Mouse (Mus musculus) heart, adult 2 months (tissue): Measurements from ENCODE around the gene Stard13. TPM values are rescaled to one million over a fixed set of nuclear protein-coding genes. Genes with fewer than 3 reads are reported as not detected.

ENCODE experiments used
- DNase-seq, 2 experiments: peaks; one replicate each; pipeline ENCODE4 v3.0.0; 2021
- H3K27ac ChIP-seq: fragments of 200-600 bp; 2 replicates; pipeline ENCODE4 v1.8.1; 2022
- H3K27me3 ChIP-seq: fragments of 200-500 bp; 2 replicates; pipeline ENCODE4 v1.6.1; 2012; ENCODE audit warnings: mild to moderate bottlenecking, low read length, inconsistent platforms, mixed read lengths; ENCODE audit not compliant: control insufficient read depth, insufficient read depth
- H3K36me3 ChIP-seq: fragments of 200-500 bp; 2 replicates; pipeline ENCODE4 v1.6.1; 2012; ENCODE audit warnings: low read length, inconsistent platforms; ENCODE audit not compliant: control insufficient read depth, insufficient read depth
- H3K4me1 ChIP-seq: fragments of 200-500 bp; 2 replicates; pipeline ENCODE4 v1.6.1; 2011; ENCODE audit warnings: low read length; ENCODE audit not compliant: control insufficient read depth, insufficient read depth
- H3K4me3 ChIP-seq: fragments of 200-600 bp; 2 replicates; pipeline ENCODE4 v1.8.1; 2022
- H3K79me2 ChIP-seq: fragments of 200-500 bp; replicated peaks from 2 replicates; pipeline ENCODE4 v1.6.1; 2012; ENCODE audit warnings: mild to moderate bottlenecking, inconsistent platforms, low read length, moderate library complexity, mixed read lengths; ENCODE audit not compliant: control insufficient read depth, insufficient read depth
- H3K9ac ChIP-seq: fragments of 200-500 bp; 2 replicates; pipeline ENCODE4 v1.6.1; 2012; ENCODE audit warnings: low read depth, mild to moderate bottlenecking, control low read depth, inconsistent platforms, low read length, mixed read lengths
- CTCF ChIP-seq: fragments of 200-600 bp; IDR thresholded peaks from 2 replicates; pipeline ENCODE4 v1.8.1; 2022; ENCODE audit warnings: antibody characterized with exemption, mild to moderate bottlenecking, moderate library complexity
- EP300 ChIP-seq: fragments of 200-500 bp; IDR thresholded peaks from 2 replicates; pipeline ENCODE4 v1.6.1; 2011; ENCODE audit warnings: low read depth, low read length, control low read depth; ENCODE audit not compliant: insufficient read depth
- POLR2A ChIP-seq: fragments of 200-500 bp; IDR thresholded peaks from 2 replicates; pipeline ENCODE4 v1.6.1; 2011; ENCODE audit warnings: mild to moderate bottlenecking, low read depth, low read length, control low read depth; ENCODE audit not compliant: insufficient read depth
- WGBS: fragments of 180-500 bp; shearing (Covaris S2); methylation state at CpG from one replicate; pipeline ENCODE4 v1.1.7; 2018; 5-methylcytosine and 5-hydroxymethylcytosine counted together
- intact Hi-C: fragments of 180-260 bp; cut with DNase I; formaldehyde crosslinking; loops from one replicate; pipeline ENCODE4 v1.15.1; 2025
- polyA plus RNA-seq: library from polyadenylated mRNA; depleted of rRNA; stranded (reverse); fragments of >200 nt; gene quantifications from 2 replicates; pipeline ENCODE4 v1.2.3, GENCODE M21; 2012
- total RNA-seq, 2 experiments: library from RNA; stranded (reverse); gene quantifications; 2 replicates each; pipeline ENCODE4 v1.2.3; 2021

The Stard13 gene
- total and polyA plus RNA-seq, 3 experiments: 9.9 to 24.4 (median 22.1) TPM

DNA sequence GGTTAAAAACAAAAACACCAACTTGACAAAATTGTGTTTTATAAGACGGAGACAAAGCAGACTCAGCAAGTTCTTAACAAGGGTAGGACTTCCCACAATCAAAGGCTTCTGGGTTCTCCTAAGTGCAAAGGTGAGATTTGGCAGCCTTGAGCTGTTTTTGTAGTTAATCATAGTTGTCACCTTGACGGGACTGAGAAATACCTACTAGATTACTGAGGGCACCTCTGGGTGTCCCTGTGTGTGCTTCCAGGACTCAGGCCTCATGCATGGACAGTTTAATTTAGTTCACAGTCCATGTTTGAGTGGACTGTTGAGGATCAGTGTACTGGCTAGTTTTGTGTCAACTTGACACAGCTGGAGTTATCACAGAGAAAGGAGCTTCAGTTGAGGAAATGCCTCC lies 209.2 kb downstream of the Stard13 start:
- H3K4me3 ChIP-seq: no peak overlapping the region
- H3K4me1 ChIP-seq: peaks cover 6% of the 10 kb centered on the region
- no peaks in the 10 kb centered on the region for H3K27me3 ChIP-seq
- H3K27ac ChIP-seq: no peak overlapping the region
- no peak for TF ChIP-seq CTCF
- TF ChIP-seq POLR2A: no peak
- no peak for TF ChIP-seq EP300
- no peaks in the 10 kb centered on the region for H3K36me3 ChIP-seq
- no peak overlapping the region for H3K9ac ChIP-seq
- DNase-seq: no peak
- intact Hi-C loops: loop anchor here (5.0 kb wide), 1 partner anchor 88 kb away; no protein-coding TSS in a partner anchor
- H3K79me2 ChIP-seq: no peaks in the 10 kb centered on the region
- WGBS: 92% methylated on average over 2 of the region's 2 CpGs

DNA sequence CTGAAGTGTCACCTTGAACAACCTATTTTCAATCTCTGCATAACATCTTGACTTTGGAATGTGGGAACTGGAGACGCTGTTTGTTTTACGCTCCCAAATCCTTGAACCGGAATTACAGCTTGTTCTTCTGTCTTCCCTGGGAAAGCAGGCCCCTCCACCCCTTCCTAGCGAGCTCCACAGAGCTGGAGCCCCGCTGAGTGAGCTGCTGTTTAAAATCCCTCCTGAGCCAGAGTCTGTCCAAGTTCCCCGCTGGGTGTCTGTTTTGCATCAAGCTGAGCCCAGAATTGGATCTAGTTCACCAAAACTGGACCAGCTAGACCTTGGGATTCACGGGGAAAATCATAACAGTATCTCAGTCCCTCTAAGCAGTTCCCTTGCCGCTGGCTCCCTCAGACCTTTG lies 210.2 kb downstream of the Stard13 start:
- TF ChIP-seq EP300 (no peak), CTCF (no peak), POLR2A (no peak)
- intact Hi-C loops: loop anchor here (5.0 kb wide), 1 partner anchor 89 kb away; no protein-coding TSS in a partner anchor

DNA sequence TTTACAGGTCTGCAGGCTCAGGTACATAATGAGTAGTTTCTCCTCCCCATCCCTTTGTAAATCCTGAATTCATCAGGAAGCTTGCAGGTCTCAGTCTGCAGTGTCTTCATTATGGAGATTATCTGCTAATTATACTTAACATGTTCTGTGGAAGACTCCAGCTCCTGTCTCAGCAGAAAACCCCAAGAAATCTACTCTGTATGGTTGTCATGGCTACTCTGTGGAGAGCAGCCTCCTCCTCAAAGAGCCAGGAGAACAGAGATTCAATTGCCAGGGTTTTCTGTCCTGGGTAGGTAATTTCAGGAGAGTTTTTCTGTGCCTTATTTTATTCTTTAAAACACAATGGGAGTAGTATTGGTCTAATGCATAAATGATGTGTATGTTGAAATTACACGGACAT lies 210.7 kb downstream of the Stard13 start:
- intact Hi-C loops: loop anchor here (5.0 kb wide), 1 partner anchor 89 kb away; no protein-coding TSS in a partner anchor
- H3K36me3 ChIP-seq: no peaks in the 10 kb centered on the region
- no peak overlapping the region for H3K9ac ChIP-seq
- H3K27me3 ChIP-seq: no peaks in the 10 kb centered on the region
- TF ChIP-seq CTCF: no peak
- no peak for TF ChIP-seq EP300
- no peak for TF ChIP-seq POLR2A
- H3K79me2 ChIP-seq: no peaks in the 10 kb centered on the region
- peaks cover 6% of the 10 kb centered on the region for H3K4me1 ChIP-seq
- no peak overlapping the region for H3K4me3 ChIP-seq
- H3K27ac ChIP-seq: peak overlapping the region; percentile 23; the same call in 1 of the 2 replicates
- DNase-seq: no peak
- WGBS: 36% methylated on average over 1 of the region's 1 CpGs

More for the DNA sequence above, 210.2 kb downstream of the Stard13 start:
- Histone ChIP-seq H3K9ac (no peak overlapping the region), H3K27ac (peak overlapping the region; percentile 23; the same call in 1 of the 2 replicates), H3K4me3 (no peak overlapping the region), H3K4me1 (peaks cover 6% of the 10 kb centered on the region), H3K36me3 (no peaks in the 10 kb centered on the region), H3K79me2 (no peaks in the 10 kb centered on the region), H3K27me3 (no peaks in the 10 kb centered on the region)
- DNase-seq: peak in 1 of 2 experiments; percentile 43
- 24% methylated on average over 8 of the region's 8 CpGs for WGBS

DNA sequence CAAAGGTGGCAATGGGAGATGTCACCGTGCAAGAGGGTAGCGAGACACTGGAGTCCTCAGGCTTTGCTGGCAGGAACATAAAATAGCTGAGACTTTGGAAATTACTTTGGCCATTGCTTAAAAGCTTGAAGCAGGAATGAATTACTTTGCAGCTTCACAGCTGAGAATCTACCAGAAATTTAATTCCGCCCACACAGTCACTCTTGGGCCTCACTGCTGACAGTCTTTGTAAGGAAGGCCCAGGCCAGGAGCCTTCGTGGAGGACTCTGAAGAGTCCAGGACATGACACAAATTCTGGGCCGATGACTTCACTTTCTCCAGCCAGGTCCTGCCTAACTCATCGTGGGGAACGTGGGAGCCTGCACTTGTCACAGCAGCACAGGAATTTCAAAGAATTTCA lies 211.6 kb downstream of the Stard13 start:
- Histone ChIP-seq H3K79me2 (no peaks in the 10 kb centered on the region), H3K9ac (no peak overlapping the region), H3K4me1 (peaks cover 6% of the 10 kb centered on the region), H3K27ac (no peak overlapping the region), H3K36me3 (no peaks in the 10 kb centered on the region), H3K27me3 (no peaks in the 10 kb centered on the region), H3K4me3 (no peak overlapping the region)
- 63% methylated on average over 7 of the region's 7 CpGs for WGBS
- no peak for DNase-seq
- intact Hi-C loops: loop anchor here (5.0 kb wide), 1 partner anchor 90 kb away; no protein-coding TSS in a partner anchor
- TF ChIP-seq CTCF (no peak), EP300 (no peak), POLR2A (no peak)

DNA sequence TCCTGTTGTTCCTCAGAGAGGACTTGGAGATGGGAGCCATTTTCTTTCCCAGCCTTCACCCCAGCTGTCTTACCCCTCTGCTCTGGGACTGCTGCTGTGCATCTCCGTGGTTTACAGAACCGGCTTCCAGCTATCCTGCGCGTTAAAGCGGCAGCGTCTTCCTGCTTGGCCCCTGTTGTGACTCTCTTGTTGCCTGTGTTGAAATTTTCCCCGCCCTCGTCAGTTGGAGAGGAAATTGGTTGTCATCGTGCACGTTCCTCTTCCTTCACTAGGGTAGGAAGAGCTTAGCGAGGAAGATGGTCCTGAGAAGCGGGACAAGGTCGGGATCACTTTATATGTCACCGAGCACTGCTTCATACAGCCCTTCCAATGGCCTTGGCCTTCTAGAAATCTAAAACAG lies 212.8 kb downstream of the Stard13 start:
- Histone ChIP-seq H3K79me2 (no peaks in the 10 kb centered on the region), H3K27me3 (no peaks in the 10 kb centered on the region), H3K36me3 (no peaks in the 10 kb centered on the region), H3K9ac (peak overlapping the region; percentile 9), H3K4me1 (peaks cover 4% of the 10 kb centered on the region), H3K4me3 (0 out of 2 replicates have a peak overlapping the region, but pooled peaks have one; percentile 18), H3K27ac (peak overlapping the region; percentile 56)
- TF ChIP-seq POLR2A (peak; percentile 38; the same call in 1 of the 2 replicates), CTCF (no peak)
- WGBS: 47% methylated on average over 14 of the region's 14 CpGs
- intact Hi-C loops: loop anchor here (5.0 kb wide), 1 partner anchor 91 kb away; no protein-coding TSS in a partner anchor
- DNase-seq: peak; percentile 20 to 30

DNA sequence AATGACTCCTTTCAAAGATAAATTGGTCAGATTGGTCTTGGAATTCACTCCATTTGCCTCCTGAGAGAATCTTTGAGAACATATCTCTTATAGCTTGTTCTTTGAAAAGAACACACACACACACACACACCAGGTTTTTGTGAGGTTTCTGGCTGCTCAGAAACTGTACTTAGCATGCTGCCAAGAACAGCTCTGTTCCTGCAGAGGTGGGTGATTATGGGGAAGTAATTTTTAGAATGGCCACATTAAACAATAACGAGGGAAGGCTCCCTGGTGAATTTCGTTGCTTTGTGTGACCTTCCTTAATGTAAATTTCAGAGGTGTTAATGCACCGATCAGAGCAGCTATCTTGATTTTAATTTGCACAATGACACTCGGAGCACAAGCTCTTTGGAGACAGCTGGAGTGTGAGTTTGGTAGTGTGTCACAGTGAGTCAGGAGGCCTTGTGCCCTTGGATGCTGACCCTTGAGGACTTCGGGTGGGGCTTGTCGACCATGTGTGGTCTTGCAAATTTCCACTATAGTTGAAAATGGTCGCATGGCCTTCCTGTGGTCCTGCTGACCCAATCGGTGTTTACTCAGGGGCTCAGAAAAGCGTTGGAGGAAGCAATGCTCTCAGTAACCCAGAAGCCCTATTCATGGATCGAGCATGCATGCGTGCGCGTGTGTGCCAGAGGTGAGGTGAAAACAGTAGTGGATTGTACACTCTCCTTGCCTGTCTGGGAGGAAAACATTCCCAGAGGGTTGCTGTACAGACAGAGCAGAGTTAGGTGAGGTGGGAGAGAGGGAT lies 213.4 kb downstream of the Stard13 start:
- intact Hi-C loops: loop anchor here (5.0 kb wide), 1 partner anchor 92 kb away; no protein-coding TSS in a partner anchor
- Histone ChIP-seq H3K79me2 (no peaks in the 10 kb centered on the region), H3K4me3 (0 out of 2 replicates have a peak overlapping the region, but pooled peaks have one; percentile 18), H3K9ac (peak overlapping the region; percentile 9; the same call in 1 of the 2 replicates), H3K4me1 (peaks cover 4% of the 10 kb centered on the region), H3K27me3 (no peaks in the 10 kb centered on the region), H3K27ac (peak overlapping the region; percentile 56), H3K36me3 (no peaks in the 10 kb centered on the region)
- TF ChIP-seq CTCF: no peak
- 42% methylated on average over 13 of the region's 13 CpGs for WGBS
- no peak for DNase-seq
